Mouse (Mus musculus) hematopoietic stem cell, adult 5-6 weeks (primary cell): ENCODE measurements at regions not wholly inside any gene's neighbourhood (a gene's known extent, or its start where the extent isn't known, plus 50 kb on each side); places are given as distances from the start of the nearest gene placed in this dataset.
A peak's percentile ranks its signal among the peaks of the same experiment; 100 is the strongest.
"Not testable (repeated sequence)": the region's sequence is repeated elsewhere in the genome, so short reads cannot be mapped to it uniquely, and the experiment has no call there.

ENCODE experiments used
- ATAC-seq, 2 experiments: fragments of 125-278 bp in 1 of 2; replicated peaks in 1 of 2; 2 replicates each; pipeline ENCODE4 v1.8.0; 2016 to 2017; ENCODE audit warnings: inconsistent platforms in 2 of 2, mild to moderate bottlenecking in 2 of 2, moderate number of reproducible peaks in 2 of 2, low read depth in 1 of 2, moderate TSS enrichment in 1 of 2; ENCODE audit not compliant: low FRiP score in 2 of 2, poor library complexity in 2 of 2, severe bottlenecking in 2 of 2, insufficient read depth in 1 of 2, low TSS enrichment in 1 of 2

DNA sequence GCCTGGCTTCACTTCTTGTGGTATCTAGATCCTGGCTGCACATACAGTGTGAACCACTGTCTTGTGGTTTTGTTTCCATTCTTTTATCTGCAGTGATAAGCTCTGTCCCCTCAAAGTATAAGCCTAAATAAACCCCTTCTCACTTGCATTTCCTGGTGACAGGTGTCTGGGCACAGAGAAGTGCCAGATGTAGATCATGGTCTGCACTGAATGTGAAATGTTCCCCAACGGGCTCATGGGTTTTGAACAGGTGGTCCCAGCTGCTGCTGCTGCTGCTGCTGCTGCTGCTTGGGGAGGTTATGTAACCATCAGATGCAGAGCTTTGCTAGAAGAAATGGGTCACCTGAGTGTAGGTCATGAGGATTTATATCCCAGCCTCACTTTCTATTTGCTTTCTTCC, 259.3 kb upstream of the Tgfbr2 start:
- ATAC-seq: no peak

GRCm38 (mm10) chr9:116429061-116429460, 253.9 kb upstream of the Tgfbr2 start:
- ATAC-seq: no peak

GRCm38 (mm10) chr9:116428475-116428874, 253.3 kb upstream of the Tgfbr2 start:
- no peak for ATAC-seq

DNA sequence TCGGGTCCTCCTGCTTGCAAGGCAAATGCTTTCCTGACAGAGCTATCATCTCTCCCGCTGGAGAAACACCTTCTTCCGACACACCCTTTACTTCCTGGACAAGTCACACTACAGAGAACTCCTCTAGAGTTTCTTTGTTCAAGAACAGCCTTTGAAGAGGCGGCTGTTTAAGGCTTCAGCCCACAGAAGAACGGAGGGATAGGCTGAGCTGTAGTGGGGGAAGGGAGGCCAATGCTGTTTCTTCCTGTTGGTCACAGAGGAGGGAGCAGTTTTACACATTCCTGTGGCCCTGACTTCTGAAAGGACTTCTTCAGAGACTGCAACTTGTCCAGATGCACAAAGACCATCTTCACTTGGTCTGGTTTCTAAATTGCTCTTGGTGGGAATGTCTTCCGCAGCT, 252.1 kb upstream of the Tgfbr2 start:
- ATAC-seq: no peak

DNA sequence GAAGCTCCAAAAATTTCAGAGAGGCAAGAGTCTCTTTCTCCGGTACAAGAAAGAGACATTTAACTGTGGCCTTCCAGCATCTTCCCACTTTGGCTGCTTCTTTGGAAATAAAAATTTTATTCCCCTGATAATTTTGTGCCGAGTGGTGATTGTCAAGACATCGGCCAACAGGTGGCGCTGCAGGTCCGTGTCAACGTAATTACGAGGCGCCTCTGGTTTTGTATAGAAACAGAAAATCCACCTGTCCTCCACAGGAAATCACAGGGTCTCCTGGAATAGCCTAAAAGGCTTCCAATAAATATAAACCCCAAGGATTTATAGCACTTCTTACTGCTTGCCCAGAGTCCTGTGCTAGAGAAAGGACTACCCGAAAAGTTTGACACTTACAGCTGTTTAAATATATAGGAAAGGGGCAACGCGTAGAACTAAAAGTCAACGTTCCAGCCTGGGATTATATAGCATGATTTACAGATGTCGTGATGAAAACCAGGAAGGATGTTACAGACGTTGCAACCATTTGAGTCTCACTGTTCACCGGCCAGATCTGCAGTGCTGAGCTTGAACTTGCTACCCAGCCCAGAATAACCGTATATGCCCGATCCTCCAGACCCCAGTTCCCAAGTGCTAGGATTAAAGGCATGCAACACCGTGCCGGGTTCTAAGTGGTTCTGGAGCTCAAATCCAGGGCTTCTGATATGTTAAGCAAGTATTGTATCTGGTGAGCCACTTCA, 251.3 kb upstream of the Tgfbr2 start:
- peak; percentile 17 to 59; a peak in 2 of 4 replicates for ATAC-seq

GRCm38 (mm10) chr9:116425400-116425799, 250.2 kb upstream of the Tgfbr2 start:
- ATAC-seq: not testable (repeated sequence)

- ATAC-seq: no peak
Measured at GRCm38 (mm10) chr9:116415021-116415420, 239.9 kb upstream of the Tgfbr2 start.

DNA sequence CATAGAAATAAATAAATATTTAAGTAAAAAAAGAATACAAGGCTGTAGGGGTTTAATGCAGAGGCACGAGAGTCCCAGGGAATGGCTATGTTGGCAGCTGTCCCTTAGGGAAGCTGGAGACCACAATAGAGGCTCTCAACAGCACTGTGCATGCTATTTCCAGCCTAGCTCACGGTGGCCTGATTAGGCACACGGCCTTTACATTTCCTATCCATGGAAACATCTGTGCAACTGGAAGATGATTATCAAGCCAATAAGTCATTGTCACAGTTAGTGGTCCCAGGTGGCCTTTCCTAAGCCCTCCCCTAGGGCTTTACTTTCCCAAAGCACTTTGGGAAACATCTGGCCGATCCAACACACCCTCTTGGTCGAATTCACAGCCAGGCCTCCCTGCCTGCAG, 235.9 kb upstream of the Tgfbr2 start:
- ATAC-seq: peak; percentile 42 to 46

DNA sequence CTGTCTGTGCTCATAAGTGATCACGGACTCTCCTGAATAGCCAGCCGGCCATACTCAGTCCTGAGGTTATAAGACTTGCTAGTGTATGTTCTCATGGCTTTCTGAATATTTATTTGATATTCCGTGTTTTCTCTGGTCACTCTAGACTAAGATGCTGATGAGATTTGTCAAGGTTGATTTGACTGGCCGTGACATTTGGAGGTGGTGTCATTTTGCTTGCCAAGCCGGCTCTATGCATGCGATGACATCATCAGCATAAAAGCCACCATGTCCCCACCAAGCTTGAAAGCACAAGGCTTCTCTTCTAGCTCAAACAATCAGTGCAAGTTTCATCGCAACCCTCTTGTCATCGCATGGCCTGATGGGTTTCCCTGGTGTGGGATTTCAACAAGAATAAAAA, 235.3 kb upstream of the Tgfbr2 start:
- ATAC-seq: no peak

DNA sequence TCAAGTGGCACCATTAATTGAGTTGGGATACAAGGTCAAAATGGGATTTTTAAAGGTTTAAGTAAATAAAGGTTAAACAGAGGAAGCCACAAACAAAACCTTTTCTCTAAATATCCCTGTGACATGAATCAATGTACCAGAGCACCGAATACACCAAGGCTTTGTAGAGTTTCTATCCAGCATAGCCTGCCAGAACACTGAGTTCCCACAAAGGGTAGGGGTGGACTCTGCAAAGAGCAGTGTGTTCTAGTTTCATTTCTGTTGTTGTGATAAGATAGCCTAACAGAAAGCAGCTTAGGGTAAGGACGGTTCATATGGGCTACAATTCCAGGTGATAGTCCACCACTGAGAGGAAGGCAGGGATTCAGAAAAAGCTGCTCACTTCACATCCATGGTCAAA, 233.0 kb upstream of the Tgfbr2 start:
- ATAC-seq: no peak

DNA sequence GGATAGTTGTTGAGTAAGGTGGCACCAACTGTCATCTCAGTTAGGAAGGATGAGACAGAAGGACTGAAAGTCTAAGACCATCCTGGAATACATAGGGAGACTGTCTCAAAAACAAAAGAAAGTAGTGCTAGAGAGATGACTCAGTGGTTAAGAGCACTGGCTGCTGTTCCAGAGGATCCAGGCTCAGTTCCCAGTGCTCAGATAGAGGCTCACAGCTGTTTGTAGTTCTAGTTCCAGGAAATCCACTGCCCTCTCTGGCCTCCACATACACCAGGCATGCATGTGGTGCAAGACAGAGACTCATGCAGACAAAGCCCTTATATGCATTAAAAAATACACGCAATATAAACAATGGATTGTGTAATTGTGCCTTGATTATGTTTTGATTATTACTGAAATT, 229.9 kb upstream of the Tgfbr2 start:
- ATAC-seq: no peak

GRCm38 (mm10) chr9:116401821-116402220, 226.7 kb upstream of the Tgfbr2 start:
- ATAC-seq: no peak

- ATAC-seq: peak in 1 of 2 experiments; percentile 48; a peak in 2 of 4 replicates
Measured at GRCm38 (mm10) chr9:116400270-116400669, 225.1 kb upstream of the Tgfbr2 start.

DNA sequence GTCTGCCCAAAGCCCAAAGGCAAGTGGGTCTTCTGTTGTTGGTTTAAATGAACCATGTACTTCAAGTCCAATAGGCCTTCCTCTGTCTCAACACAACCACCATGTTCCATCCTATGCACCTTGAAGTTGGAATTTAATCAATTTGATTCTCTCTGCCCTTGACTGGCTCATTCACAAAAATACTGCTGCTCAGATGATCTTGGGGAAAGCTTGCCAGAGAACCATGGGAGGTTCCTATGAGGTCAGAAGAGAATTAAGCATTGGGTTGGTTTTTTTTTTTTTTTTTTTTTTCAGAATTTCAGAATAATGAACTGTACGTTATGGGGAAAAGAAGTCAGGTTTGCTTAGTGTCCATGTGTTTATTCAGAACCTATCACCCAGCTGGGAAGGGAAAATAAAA, 224.1 kb upstream of the Tgfbr2 start:
- no peak for ATAC-seq

- ATAC-seq: no peak
Measured at GRCm38 (mm10) chr9:116392258-116392657, 217.1 kb upstream of the Tgfbr2 start.

DNA sequence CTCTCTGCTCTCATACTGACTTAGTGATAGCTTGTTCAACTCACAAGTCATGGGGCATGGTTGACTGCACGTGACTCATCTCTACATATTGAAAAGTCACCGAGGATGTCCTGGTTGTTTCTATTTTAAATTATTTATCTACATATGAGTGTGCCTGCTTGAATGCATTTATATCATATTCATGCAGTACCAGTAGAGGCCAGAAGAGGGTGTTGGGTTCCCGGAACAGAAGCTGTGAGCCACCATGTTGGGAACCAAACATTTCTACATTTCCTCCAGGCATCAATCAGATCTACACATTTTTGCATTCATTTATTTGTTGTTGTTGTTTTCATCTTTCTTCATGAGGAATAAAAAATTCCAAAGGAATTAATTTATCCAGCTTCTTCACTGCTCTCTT, 214.6 kb upstream of the Tgfbr2 start:
- ATAC-seq: no peak

DNA sequence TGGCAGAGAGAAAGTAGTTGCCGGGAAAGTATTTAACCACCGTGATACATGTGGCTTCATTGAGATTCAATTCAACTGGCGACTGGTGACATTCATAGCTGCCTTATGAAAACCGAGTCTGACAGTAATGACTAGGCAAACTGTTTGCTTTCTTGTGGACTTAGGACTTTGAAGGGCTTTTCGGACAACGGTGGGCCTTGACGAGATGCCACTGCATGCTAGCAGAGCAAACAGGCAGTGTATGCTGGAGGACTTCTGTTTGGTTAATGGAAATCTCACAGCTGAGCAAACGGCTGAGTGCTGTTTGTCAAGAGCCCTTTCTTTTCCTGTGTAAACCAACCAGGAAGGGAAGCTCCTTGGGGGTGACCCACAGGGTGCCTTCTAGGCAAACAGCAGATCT, 213.7 kb upstream of the Tgfbr2 start:
- ATAC-seq: no peak

DNA sequence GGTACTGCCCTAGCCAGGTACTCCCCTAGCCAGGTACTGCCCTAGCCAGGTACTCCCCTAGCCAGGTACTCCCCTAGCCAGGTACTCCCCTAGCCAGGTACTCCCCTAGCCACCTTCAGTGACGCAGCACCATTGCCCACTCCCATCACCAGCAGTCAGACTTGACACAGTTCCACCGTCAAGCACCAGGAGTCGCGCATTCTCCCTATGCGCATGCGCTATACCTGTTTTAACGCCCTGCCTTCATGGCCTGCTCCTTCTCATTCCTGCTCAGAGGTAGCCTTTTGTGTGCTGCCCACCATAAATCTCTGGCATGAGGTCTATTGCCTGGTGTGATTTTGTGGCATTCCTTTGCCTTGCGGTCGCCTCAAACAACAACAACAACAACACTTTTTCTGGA, 212.9 kb upstream of the Tgfbr2 start:
- ATAC-seq: no peak
